Mouse (Mus musculus) heart, postnatal 10 days (tissue): ENCODE results near the gene Gm13271. TPM values are rescaled to one million over a fixed set of nuclear protein-coding genes. Genes with fewer than 3 reads are reported as not detected.
"Not testable (repeated sequence)": the region's sequence is repeated elsewhere in the genome, so short reads cannot be mapped to it uniquely, and the experiment has no call there.

Experiments used
- DNase-seq, 2 experiments: peaks; one replicate each; pipeline ENCODE4 v3.0.0; 2021
- intact Hi-C: fragments of 180-260 bp; cut with DNase I; formaldehyde crosslinking; loops from one replicate; pipeline ENCODE4 v1.15.1; 2025
- total RNA-seq, 2 experiments: library from RNA; stranded (reverse); gene quantifications; 2 replicates each; pipeline ENCODE4 v1.2.3; 2021

The Gm13271 gene
- total RNA-seq, 2 experiments from 2014 or later = not detected

GRCm38 (mm10) chr4:88759610-88760268 lies 5.1 kb downstream of the Gm13271 start, which contains the start of gene Gm13283:
Gene Gm13283 (plus strand): TSS chr4:88760119.
- intact Hi-C loops = not testable (repeated sequence)
- peak; percentile 42 to 56 for DNase-seq

GRCm38 (mm10) chr4:88760431-88760830 lies 5.8 kb downstream of the Gm13271 start:
- peak; percentile 77 to 88 for DNase-seq
- intact Hi-C loops = not testable (repeated sequence)

- DNase-seq = peak; percentile 76 to 77
- intact Hi-C loops = not testable (repeated sequence)
Observed at GRCm38 (mm10) chr4:88761776-88762175, 7.1 kb downstream of the Gm13271 start.

GRCm38 (mm10) chr4:88762341-88762740 lies 7.7 kb downstream of the Gm13271 start:
- peak; percentile 19 to 21 for DNase-seq
- intact Hi-C loops = not testable (repeated sequence)

GRCm38 (mm10) chr4:88763384-88764018 lies 8.8 kb downstream of the Gm13271 start:
- intact Hi-C loops = not testable (repeated sequence)
- peak; percentile 67 to 70 for DNase-seq

- DNase-seq, intact Hi-C loops: not testable (repeated sequence)
Observed at GRCm38 (mm10) chr4:88773534-88773933, 18.9 kb downstream of the Gm13271 start, which contains the start of gene Gm13290. Gene Gm13290 (plus strand): TSS chr4:88773834.

GRCm38 (mm10) chr4:88776622-88777021 lies 22.0 kb downstream of the Gm13271 start, which contains the start of gene Gm13289:
Gene Gm13289 (plus strand): TSS chr4:88776922.
- intact Hi-C loops, DNase-seq: not testable (repeated sequence)

- intact Hi-C loops, DNase-seq: not testable (repeated sequence)
Observed at GRCm38 (mm10) chr4:88779550-88779949, 24.9 kb downstream of the Gm13271 start, which contains the start of gene Gm13272. Gene Gm13272 (plus strand): TSS chr4:88779850.

- intact Hi-C loops = not testable (repeated sequence)
- DNase-seq = peak in 1 of 2 experiments; percentile 6
Observed at GRCm38 (mm10) chr4:88780320-88780719, 25.7 kb downstream of the Gm13271 start.

GRCm38 (mm10) chr4:88781831-88782230 lies 27.2 kb downstream of the Gm13271 start, which contains the start of gene Ifnz:
Gene Ifnz (plus strand): TSS chr4:88782131.
- intact Hi-C loops, DNase-seq: not testable (repeated sequence)

GRCm38 (mm10) chr4:88782335-88782734 lies 27.7 kb downstream of the Gm13271 start:
- DNase-seq = peak; percentile 20 to 38
- intact Hi-C loops = not testable (repeated sequence)

GRCm38 (mm10) chr4:88785409-88785808 lies 30.7 kb downstream of the Gm13271 start, which contains the start of gene Gm13276:
Gene Gm13276 (plus strand): TSS chr4:88785709.
- intact Hi-C loops, DNase-seq: not testable (repeated sequence)

- intact Hi-C loops = not testable (repeated sequence)
- peak; percentile 73 to 82 for DNase-seq
Observed at GRCm38 (mm10) chr4:88788402-88788801, 33.7 kb downstream of the Gm13271 start, which contains the start of gene Gm13277. Gene Gm13277 (plus strand): TSS chr4:88788632.

- DNase-seq, intact Hi-C loops: not testable (repeated sequence)
Observed at GRCm38 (mm10) chr4:88791250-88791649, 36.6 kb downstream of the Gm13271 start, which contains the start of gene Gm13278. Gene Gm13278 (plus strand): TSS chr4:88791550.

GRCm38 (mm10) chr4:88793936-88794675 lies 39.4 kb downstream of the Gm13271 start, which contains the start of gene Gm13275:
Gene Gm13275 (plus strand): TSS chr4:88794487.
- peak; percentile 86 to 90 for DNase-seq
- intact Hi-C loops = not testable (repeated sequence)

GRCm38 (mm10) chr4:88797097-88797496 lies 42.4 kb downstream of the Gm13271 start, which contains the start of gene Gm13279:
Gene Gm13279 (plus strand): TSS chr4:88797397.
- intact Hi-C loops, DNase-seq: not testable (repeated sequence)

GRCm38 (mm10) chr4:88799365-88799764 lies 44.7 kb downstream of the Gm13271 start, which contains the start of gene Gm13285:
Gene Gm13285 (plus strand): TSS chr4:88799665.
- intact Hi-C loops = not testable (repeated sequence)

GRCm38 (mm10) chr4:88802954-88803353 lies 48.3 kb downstream of the Gm13271 start, which contains the start of gene Gm13287:
Gene Gm13287 (plus strand): TSS chr4:88803254.
- intact Hi-C loops, DNase-seq: not testable (repeated sequence)

More at GRCm38 (mm10) chr4:88799365-88799764, 44.7 kb downstream of the Gm13271 start, which contains the start of gene Gm13285:
- DNase-seq = not testable (repeated sequence)
